Mouse (Mus musculus) heart, postnatal 25 days (tissue): ENCODE data around the gene Ppp2r5b. TPM values are rescaled to one million over a fixed set of nuclear protein-coding genes. Genes with fewer than 3 reads are reported as not detected.

Experiments
- DNase-seq: peaks from one replicate; pipeline ENCODE4 v3.0.0; 2022; ENCODE audit warnings: low spot score
- intact Hi-C: fragments of 180-260 bp; cut with DNase I; formaldehyde crosslinking; loops from one replicate; pipeline ENCODE4 v1.15.1; 2025
- total RNA-seq, 2 experiments: library from RNA; stranded (reverse); gene quantifications; 2 replicates each; pipeline ENCODE4 v1.2.3; 2021

Gene Ppp2r5b
- total RNA-seq, 2 experiments from 2014 or later = 33.6 to 38.0 TPM

GRCm38 (mm10) chr19:6240725-6241124 is 5.1 kb upstream of the Ppp2r5b start:
- no peak for DNase-seq
- intact Hi-C loops = no loop called here

- intact Hi-C loops = no loop called here
Measured at GRCm38 (mm10) chr19:6240136-6240535, 4.5 kb upstream of the Ppp2r5b start.

GRCm38 (mm10) chr19:6238740-6239139 is 3.1 kb upstream of the Ppp2r5b start:
- intact Hi-C loops = loop anchor here (5.0 kb wide), 1 partner anchor 96 kb away; the partner anchor contains the start of genes Arl2 and Batf2
- DNase-seq = no peak

More at GRCm38 (mm10) chr19:6240136-6240535, 4.5 kb upstream of the Ppp2r5b start:
- DNase-seq = no peak

GRCm38 (mm10) chr19:6236842-6237241 is 1.2 kb upstream of the Ppp2r5b start:
- no peak for DNase-seq

GRCm38 (mm10) chr19:6236053-6236441 is 375 bp upstream of the Ppp2r5b start:
- DNase-seq = peak; percentile 84
- intact Hi-C loops = loop anchor here (5.0 kb wide), 1 partner anchor 94 kb away; the partner anchor contains the start of genes Arl2 and Batf2

More at GRCm38 (mm10) chr19:6236842-6237241, 1.2 kb upstream of the Ppp2r5b start:
- intact Hi-C loops = loop anchor here (5.0 kb wide), 1 partner anchor 95 kb away; the partner anchor contains the start of genes Arl2 and Batf2

- peak; percentile 42 for DNase-seq
Measured at GRCm38 (mm10) chr19:6234337-6235083, 1.2 kb downstream of the Ppp2r5b start.

GRCm38 (mm10) chr19:6233647-6234046 is 2.0 kb downstream of the Ppp2r5b start:
- no peak for DNase-seq
- intact Hi-C loops = no loop called here

More at GRCm38 (mm10) chr19:6234337-6235083, 1.2 kb downstream of the Ppp2r5b start:
- intact Hi-C loops = loop anchor here (5.0 kb wide), 1 partner anchor 92 kb away; the partner anchor contains the start of genes Arl2 and Batf2

GRCm38 (mm10) chr19:6231036-6231435 is 4.6 kb downstream of the Ppp2r5b start:
- no peak for DNase-seq
- intact Hi-C loops = no loop called here

GRCm38 (mm10) chr19:6230411-6230810 is 5.3 kb downstream of the Ppp2r5b start:
- intact Hi-C loops = no loop called here
- no peak for DNase-seq

GRCm38 (mm10) chr19:6227864-6228263 is 7.8 kb downstream of the Ppp2r5b start:
- DNase-seq = no peak
- intact Hi-C loops = no loop called here

GRCm38 (mm10) chr19:6226763-6227162 is 8.9 kb downstream of the Ppp2r5b start:
- intact Hi-C loops = no loop called here
- DNase-seq = no peak

- no peak for DNase-seq
- intact Hi-C loops = no loop called here
Measured at GRCm38 (mm10) chr19:6226135-6226534, 9.5 kb downstream of the Ppp2r5b start, which contains the start of gene Gpha2. TSS of gene Gpha2 (plus strand) at chr19:6226380.

- DNase-seq = no peak
- intact Hi-C loops = no loop called here
Measured at GRCm38 (mm10) chr19:6218606-6219005, 17.1 kb downstream of the Ppp2r5b start.

- intact Hi-C loops = no loop called here
Measured at GRCm38 (mm10) chr19:6216046-6216705, 19.5 kb downstream of the Ppp2r5b start.

GRCm38 (mm10) chr19:6206716-6207115 is 29.0 kb downstream of the Ppp2r5b start:
- intact Hi-C loops = no loop called here
- DNase-seq = no peak

More at GRCm38 (mm10) chr19:6216046-6216705, 19.5 kb downstream of the Ppp2r5b start:
- DNase-seq = no peak

GRCm38 (mm10) chr19:6204265-6204664 is 31.4 kb downstream of the Ppp2r5b start:
- no peak for DNase-seq
- intact Hi-C loops = no loop called here

GRCm38 (mm10) chr19:6184131-6184530 is 51.5 kb downstream of the Ppp2r5b start, which contains the start of gene Majin:
TSS of gene Majin (plus strand) at chr19:6184388.
- intact Hi-C loops = no loop called here
- DNase-seq = no peak

GRCm38 (mm10) chr19:6182534-6182933 is 53.1 kb downstream of the Ppp2r5b start:
- DNase-seq = no peak
- intact Hi-C loops = no loop called here

- intact Hi-C loops = no loop called here
- no peak for DNase-seq
Measured at GRCm38 (mm10) chr19:6181629-6182028, 54.0 kb downstream of the Ppp2r5b start.

GRCm38 (mm10) chr19:6178775-6179174 is 56.9 kb downstream of the Ppp2r5b start:
- no peak for DNase-seq
- intact Hi-C loops = no loop called here
